ENCODE assay signal across 8 mouse cellular contexts in genomic region chr11:11823980-11824911, GRCm38 (mm10). TPM values are rescaled to one million over a fixed set of nuclear protein-coding genes. Genes with fewer than 3 reads are reported as not detected.
DNase-seq lines count a peak whose midpoint lies in the region; ATAC-seq lines count a peak whose summit lies in the region.

No protein-coding gene starts in this region.

- 19% methylated on average over 12 of the region's 12 CpGs for WGBS in heart, embryonic 15.5 days

- intact Hi-C loops in heart, postnatal 14 days (cut with DNase I), result no loop called here

- peak; percentile 40 for ATAC-seq in heart, embryonic 15.5 days (replicated peaks; ENCODE audit: insufficient number of reproducible peaks, insufficient read depth, low FRiP score, low read depth)

- DNase-seq in heart, adult 18-20 months, result peak; percentile 49 to 61
- no peak for DNase-seq in heart, postnatal 14 days
- peak; percentile 64 for DNase-seq in adipocyte (ENCODE audit: low spot score)
- DNase-seq in lung, postnatal 10 days, result peak; percentile 57
- no peak for DNase-seq in right cerebral cortex, postnatal 25 days
- no peak for DNase-seq in thymus, postnatal 4 days
- DNase-seq in adrenal gland, postnatal 4 days (ENCODE audit: low spot score in 2 of 2), result no peak

- no peak overlapping the region for H3K4me2 ChIP-seq in heart, embryonic 15.5 days

- 0 out of 2 replicates have a peak overlapping the region, but pooled peaks have one; percentile 20 for H3K9ac ChIP-seq in heart, embryonic 15.5 days

- no peaks in the 10 kb centered on the region for H3K36me3 ChIP-seq in heart, embryonic 15.5 days

- no peaks in the 10 kb centered on the region for H3K27me3 ChIP-seq in heart, embryonic 15.5 days

- H3K4me3 ChIP-seq in heart, embryonic 15.5 days, result no peak overlapping the region

- H3K27ac ChIP-seq in heart, embryonic 15.5 days, result peak overlapping the region; percentile 95

- no peaks in the 10 kb centered on the region for H3K9me3 ChIP-seq in heart, embryonic 15.5 days (replicated peaks)

- H3K4me1 ChIP-seq in heart, embryonic 15.5 days (replicated peaks), result peaks cover 80% of the 10 kb centered on the region

RNA-seq across cellular contexts. Expression of gene Fignl1, which starts 15.5 kb away (rescaled TPM):
- total RNA-seq in heart, adult 18-20 months (2021), result under 1 TPM; 0.44 to 0.62 TPM
- total RNA-seq in heart, postnatal 14 days (2021), result 1 to 10 TPM; 1.0 to 2.3 TPM
- 42.5 and 45.8 TPM in 2 replicates for polyA plus RNA-seq in heart, embryonic 15.5 days (2015; fragmentation: Nextera tagmentation; extraction: Ambion mirVana)
- 10 to 100 TPM; 17.9 to 18.2 TPM for total RNA-seq in adrenal gland, postnatal 4 days (2021)

Comparison
In these comparisons a context has a peak if more than half of its experiments do, and no peak if none do; other contexts are left out.
1. DNase-seq: peak in heart, adult 18-20 months (2 of 2), adipocyte (single experiment) and lung, postnatal 10 days (single experiment); none in heart, postnatal 14 days (0 of 2), right cerebral cortex, postnatal 25 days (single experiment), thymus, postnatal 4 days (single experiment) and adrenal gland, postnatal 4 days (0 of 2).
2. RNA of gene Fignl1, which starts 15.5 kb away (total RNA-seq): 17.9 to 18.2 TPM in adrenal gland, postnatal 4 days; 1.0 to 2.3 TPM in heart, postnatal 14 days and 0.44 to 0.62 TPM in heart, adult 18-20 months; every median in the first group is over 4 times any median in the second.